Mouse (Mus musculus): Measurements from ENCODE around the gene Siae. TPM values are rescaled to one million over a fixed set of nuclear protein-coding genes. Genes with fewer than 3 reads are reported as not detected.

Siae gene
- total RNA-seq, 2 experiments from 2014 or later = 11.3 to 16.8 TPM

DNA sequence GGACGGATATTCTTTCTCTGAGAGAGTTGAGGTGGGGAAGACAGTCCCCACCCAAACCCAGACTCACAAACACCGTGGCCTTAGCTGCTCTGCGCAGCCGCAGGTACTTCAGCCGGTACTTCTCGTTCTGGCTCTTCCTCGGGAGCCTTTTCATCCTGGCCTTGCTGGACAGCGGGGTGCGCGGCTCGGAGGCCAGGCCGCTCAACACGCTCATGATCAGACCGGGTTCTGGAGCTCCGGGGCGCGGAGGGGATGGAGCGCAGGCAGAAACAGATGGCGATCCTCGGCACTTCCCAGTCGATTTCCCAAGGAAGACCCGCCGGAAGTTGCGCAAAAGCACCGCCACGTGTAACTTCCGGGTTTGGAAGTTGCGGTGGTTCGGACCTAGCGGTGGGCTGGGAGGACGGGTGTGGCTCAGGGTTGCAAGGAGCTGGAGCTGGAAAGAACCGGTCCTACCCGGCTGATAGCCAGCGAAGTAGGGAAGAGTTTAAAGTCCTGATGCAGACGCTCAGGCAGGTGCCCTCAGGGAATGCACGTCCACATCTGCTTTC is 101.5 kb downstream of the Siae start, which contains the start of gene Tbrg1:
Gene Tbrg1, minus strand, starts transcription at position 382 of the 551 bp plus-strand sequence.
- peak; percentile 87 for ATAC-seq (replicated peaks; ENCODE audit: low FRiP score, low TSS enrichment, poor library complexity, severe bottlenecking)

DNA sequence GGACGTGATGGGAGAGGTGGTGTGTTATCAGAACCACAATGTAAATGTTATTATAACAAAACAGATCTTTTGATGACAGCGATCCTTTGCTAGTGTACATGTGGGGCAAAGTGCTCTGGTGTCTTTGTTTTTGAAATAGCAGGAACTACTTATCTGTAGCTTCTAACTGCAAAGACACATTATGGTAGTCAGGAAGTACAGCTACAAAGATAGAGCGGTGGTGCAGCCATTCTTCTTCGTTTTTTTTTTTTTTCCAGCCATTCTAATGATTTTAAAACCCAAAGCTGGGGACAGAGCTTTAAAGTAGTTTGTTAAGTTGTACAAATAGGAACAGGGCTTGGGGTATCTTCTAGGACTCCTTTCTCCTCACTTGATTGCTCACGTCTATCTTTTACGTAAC is 103.9 kb downstream of the Siae start:
- no peak for ATAC-seq (replicated peaks; ENCODE audit: low FRiP score, low TSS enrichment, poor library complexity, severe bottlenecking)

DNA sequence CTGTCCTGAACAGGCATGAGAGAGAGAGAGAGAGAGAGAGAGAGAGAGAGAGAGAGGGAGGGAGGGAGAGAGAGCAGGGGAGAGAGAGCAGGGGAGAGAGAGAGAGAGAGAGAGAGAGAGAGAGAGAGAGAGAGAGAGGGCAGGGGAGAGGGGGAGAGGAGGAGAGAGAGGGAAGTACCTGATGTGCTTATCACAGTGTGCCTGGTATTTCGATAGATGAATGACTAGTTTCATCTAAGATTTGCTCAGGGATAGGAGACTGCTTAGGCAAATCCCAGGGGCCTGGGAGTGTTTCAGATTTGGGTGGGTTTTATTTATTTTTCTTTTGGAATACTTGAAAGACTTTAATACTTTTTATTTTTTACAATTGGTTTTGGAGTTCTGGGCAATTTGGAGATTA is 107.7 kb downstream of the Siae start:
- no peak for ATAC-seq (replicated peaks; ENCODE audit: low FRiP score, low TSS enrichment, poor library complexity, severe bottlenecking)

DNA sequence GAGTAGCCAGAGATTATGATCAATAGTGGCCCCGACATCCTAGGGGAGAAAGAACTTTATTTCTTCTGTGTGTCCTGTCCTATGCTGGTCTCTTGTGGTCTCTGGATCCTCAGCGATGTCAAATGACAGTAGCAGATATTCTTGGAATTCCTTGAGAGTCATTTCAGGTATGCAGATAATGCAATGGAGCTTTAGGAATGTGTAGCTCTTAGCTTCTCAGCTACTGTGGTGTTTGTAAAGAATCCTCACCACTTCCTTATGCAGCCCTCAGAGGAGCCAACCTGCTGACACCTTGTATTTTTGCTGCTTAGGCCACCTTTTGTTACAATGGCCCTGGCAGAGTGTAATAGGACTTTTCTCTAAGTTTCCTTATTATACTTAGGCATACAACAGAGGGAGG is 109.1 kb downstream of the Siae start:
- ATAC-seq (replicated peaks; ENCODE audit: low FRiP score, low TSS enrichment, poor library complexity, severe bottlenecking) = no peak

DNA sequence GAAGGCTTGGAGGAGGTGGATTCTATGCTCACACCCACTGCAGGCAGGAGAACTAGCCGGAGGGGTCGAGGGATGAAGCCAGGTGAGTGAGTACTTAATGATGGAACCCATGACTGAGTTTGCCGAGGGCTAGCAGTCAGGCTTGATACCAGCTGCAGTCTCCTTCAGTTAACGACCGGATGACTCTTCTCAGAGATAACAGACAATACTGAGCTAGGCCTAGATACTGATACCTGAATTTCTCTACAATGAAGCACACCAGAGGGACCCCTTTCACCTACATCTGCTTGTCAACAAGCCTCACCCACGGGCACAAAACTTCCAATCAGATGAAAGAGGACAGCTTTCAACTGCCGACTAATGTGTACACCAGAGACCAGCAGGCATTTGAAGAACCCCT is 110.5 kb downstream of the Siae start:
- 0 out of 2 replicates have a peak, but pooled peaks have one; percentile 35 for ATAC-seq (replicated peaks; ENCODE audit: low FRiP score, low TSS enrichment, poor library complexity, severe bottlenecking)

DNA sequence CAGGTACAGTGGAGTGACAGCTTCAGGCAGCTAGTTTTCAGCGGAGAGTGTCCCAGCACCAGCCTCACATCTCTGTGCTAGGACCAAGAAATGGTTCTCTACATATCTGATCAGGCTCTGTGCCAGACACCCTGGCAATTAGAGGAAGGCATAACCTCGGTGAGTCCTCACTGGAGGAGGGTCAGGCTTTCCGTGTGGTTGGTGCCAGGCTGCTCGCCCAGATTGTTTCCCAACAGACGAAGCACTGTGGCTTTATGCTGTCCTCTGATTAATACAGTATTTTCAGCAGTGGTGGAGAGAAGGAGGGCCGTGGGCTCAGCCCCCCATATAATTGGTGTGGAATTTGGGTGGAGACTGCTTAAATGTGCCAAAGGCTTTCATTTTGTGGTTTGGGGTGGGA is 113.6 kb downstream of the Siae start, which contains the start of gene Panx3:
Gene Panx3, minus strand, starts transcription at position 121 of the 400 bp plus-strand sequence.
- ATAC-seq (replicated peaks; ENCODE audit: low FRiP score, low TSS enrichment, poor library complexity, severe bottlenecking) = peak; percentile 59; the same call in 1 of the 2 replicates

DNA sequence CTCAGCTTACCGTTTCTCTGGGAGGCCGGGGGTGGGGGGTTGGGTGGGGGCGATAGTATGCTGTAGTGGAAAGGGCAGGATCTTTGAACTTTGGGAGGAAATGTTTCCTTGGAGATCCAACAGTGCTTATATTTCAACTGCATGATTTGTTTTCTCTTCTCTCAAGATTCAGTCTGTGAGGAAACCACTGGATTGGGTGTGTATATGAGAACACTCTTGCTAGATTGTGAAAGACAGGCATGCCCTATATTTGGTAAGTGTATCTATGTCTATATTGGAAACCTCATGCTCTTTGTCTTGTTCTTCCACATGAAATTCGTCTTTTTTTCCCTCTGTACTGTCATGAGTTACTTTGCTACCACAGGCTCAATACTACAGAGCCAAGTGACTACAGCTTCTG is 114.2 kb downstream of the Siae start:
- ATAC-seq (replicated peaks; ENCODE audit: low FRiP score, low TSS enrichment, poor library complexity, severe bottlenecking) = no peak

DNA sequence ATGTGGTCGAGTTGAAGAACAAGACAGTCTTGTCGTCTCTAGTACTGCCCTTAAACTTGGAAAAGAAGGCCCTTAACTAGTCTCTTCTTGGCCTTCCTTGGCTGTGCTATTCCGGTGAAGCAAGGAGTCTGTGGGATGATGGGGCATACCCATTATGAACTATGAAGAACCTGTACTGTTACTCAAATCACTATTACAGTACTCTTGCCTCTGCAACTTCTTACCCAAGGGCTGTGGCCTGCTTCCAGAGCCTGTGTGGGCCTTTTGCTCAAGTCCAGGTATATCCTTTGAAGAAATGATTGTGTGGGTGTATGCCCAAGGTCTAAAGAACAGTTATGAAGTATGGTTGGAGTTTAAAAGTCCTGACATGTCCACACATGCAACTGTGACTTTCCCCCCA is 114.8 kb downstream of the Siae start:
- ATAC-seq (replicated peaks; ENCODE audit: low FRiP score, low TSS enrichment, poor library complexity, severe bottlenecking) = no peak

DNA sequence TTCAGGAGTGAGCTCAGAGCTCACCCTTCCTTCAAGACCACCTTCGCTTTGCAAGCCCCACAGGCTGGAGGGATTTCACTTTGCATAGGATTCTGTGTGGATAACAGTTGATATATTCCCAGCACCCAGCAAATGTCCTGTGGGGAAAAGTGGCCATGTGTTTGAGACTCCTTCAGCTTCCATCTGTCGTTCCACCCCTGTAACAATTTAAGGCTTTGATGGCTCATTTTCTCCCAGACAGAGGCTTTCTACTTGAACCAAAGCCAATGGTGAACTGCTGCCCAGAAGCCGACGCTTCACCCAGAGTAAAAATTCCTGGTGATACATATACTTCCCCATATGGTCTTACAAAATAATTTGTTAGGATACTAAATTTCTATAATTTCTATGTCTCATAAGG is 119.8 kb downstream of the Siae start:
- no peak for ATAC-seq (replicated peaks; ENCODE audit: low FRiP score, low TSS enrichment, poor library complexity, severe bottlenecking)

DNA sequence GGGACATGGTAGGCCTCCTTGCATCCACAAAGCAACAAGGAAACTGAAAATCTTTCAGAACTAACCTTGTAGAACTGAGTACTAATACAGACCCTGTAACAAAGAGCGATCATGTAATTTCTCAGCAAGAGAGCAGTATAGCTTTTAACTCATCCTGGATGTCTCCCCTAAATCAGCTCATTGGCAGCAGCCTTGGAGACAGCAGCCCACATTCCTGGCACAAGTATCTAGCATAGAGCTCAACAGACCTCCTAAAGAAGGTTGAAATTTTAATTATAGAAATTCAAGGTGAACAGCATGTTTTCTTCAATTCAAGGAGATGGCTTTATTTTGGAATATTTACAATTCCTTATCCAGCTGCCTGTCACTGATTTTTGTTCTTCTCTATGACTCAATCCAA is 125.6 kb downstream of the Siae start:
- no peak for ATAC-seq (replicated peaks; ENCODE audit: low FRiP score, low TSS enrichment, poor library complexity, severe bottlenecking)

DNA sequence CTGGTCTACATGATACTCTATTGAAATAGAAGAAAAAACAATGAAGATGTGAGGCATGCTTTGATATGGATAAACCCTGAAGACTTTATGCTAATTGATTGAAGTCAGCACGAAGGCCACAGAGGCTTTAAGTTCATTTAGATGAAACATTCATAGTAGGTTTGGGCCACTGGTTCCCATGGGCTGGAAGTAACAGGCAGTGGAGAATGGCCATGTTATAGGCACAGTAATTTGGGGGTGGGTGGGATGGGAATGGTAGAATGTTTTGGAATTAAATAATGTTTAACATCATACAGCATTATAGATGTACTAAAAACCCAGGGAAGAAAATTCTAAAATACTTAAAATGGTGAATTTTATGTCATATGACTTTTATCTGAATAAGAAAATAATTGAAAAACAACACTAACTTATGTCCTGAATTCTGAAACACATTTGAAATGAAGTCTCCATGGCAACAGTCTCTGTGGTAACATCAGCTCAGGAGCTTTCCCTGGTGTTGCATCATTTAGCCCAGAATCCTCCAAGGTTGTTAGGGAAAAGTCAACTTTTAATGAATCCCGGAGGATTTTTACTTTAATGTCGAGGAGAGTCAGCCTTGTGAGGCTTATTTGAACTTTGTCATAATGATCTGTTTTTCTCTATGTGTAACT is 131.9 kb downstream of the Siae start:
- ATAC-seq (replicated peaks; ENCODE audit: low FRiP score, low TSS enrichment, poor library complexity, severe bottlenecking) = no peak

DNA sequence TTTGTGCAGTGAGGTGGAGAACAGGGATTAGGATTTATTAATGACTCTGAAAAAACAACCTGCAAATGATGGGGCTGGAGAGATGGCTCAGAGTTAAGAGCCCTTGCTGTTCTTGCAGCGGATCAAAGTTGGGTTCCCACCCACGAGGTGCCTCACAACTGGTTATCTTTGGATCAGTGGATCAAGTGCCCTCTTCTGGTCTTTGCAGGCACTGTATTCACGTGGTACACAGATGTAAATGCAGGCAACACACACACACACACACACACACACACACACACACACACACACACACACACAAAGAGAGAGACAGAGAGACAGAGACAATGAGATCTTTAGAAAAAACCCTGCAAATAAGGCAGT is 132.4 kb downstream of the Siae start:
- 0 out of 2 replicates have a peak, but pooled peaks have one; percentile 52 for ATAC-seq (replicated peaks; ENCODE audit: low FRiP score, low TSS enrichment, poor library complexity, severe bottlenecking)

DNA sequence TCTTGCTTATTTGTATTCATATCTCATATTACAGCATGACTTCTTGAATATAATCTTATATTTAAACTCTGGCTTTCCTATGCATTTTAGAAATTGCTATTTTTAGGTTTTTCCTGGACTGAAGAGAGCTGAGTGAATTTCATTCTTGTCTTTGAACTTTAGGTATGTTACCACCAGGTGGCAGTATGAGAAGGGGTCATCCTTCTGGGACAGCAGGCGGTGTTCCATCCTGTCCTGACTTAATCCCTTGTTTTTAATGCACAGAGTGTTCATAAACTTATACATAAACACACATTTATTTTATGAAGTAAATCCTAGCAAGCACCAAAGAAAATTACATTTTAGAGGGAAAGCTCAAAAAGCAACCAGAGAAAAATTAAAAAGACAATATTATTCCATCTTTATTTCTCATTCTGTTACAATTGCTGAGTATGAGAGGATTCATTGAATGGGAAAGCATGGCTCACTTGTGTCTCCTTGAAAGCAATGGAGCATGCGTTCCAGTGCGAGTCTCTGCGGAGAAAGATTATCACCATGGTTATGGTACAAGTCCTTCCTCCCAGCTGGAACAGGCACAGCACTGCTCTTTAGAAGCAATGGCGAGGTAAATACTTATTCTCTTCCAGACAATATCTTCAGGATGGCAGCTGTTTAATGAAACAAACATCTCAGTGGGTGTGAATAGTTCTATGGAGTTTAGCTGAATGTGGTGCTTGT is 134.6 kb downstream of the Siae start:
- ATAC-seq (replicated peaks; ENCODE audit: low FRiP score, low TSS enrichment, poor library complexity, severe bottlenecking) = no peak; the same call in 1 of the 2 replicates

Other genes with a start within 250 kb of the Siae start
- gene Ccdc15, start 207.3 kb upstream of the Siae start, total RNA-seq (2014; fragmentation: Nextera tagmentation) = 22.3 and 24.5 TPM in 2 replicates
- gene Ccdc15, start 207.3 kb upstream of the Siae start, total RNA-seq (2017) = 12.8 and 23.2 TPM in 2 replicates
- 0.70 TPM in 1 of 2 replicates, not detected in the other for gene Hepacam, start 188.3 kb upstream of the Siae start, total RNA-seq (2014; fragmentation: Nextera tagmentation)
- not detected in 2 replicates for gene Hepacam, start 188.3 kb upstream of the Siae start, total RNA-seq (2017)
- 0.33 TPM in 1 of 2 replicates, not detected in the other for gene Robo4, start 153.8 kb upstream of the Siae start, total RNA-seq (2014; fragmentation: Nextera tagmentation)
- gene Robo4, start 153.8 kb upstream of the Siae start, total RNA-seq (2017) = 0.61 TPM in 1 of 2 replicates, not detected in the other
- gene Robo3, start 122.5 kb upstream of the Siae start, total RNA-seq (2014; fragmentation: Nextera tagmentation) = 3.6 and 4.1 TPM in 2 replicates
- 1.1 and 1.3 TPM in 2 replicates for gene Robo3, start 122.5 kb upstream of the Siae start, total RNA-seq (2017)
- 15.0 and 36.3 TPM in 2 replicates for gene Msantd2, start 66.4 kb upstream of the Siae start, total RNA-seq (2014; fragmentation: Nextera tagmentation)
- 17.1 and 21.6 TPM in 2 replicates for gene Msantd2, start 66.4 kb upstream of the Siae start, total RNA-seq (2017)
- gene Esam, start 27.6 kb upstream of the Siae start, total RNA-seq (2014; fragmentation: Nextera tagmentation) = 0.45 TPM in 1 of 2 replicates, not detected in the other
- 2.1 and 4.5 TPM in 2 replicates for gene Esam, start 27.6 kb upstream of the Siae start, total RNA-seq (2017)
- not detected in 2 replicates for gene Vsig2, start 16.4 kb upstream of the Siae start, total RNA-seq (2014; fragmentation: Nextera tagmentation)
- not detected in 2 replicates for gene Vsig2, start 16.4 kb upstream of the Siae start, total RNA-seq (2017)
- gene Nrgn, start 2.8 kb upstream of the Siae start, total RNA-seq (2014; fragmentation: Nextera tagmentation) = 16.8 and 21.8 TPM in 2 replicates
- gene Nrgn, start 2.8 kb upstream of the Siae start, total RNA-seq (2017) = 7.1 and 8.3 TPM in 2 replicates
- 3.5 and 9.8 TPM in 2 replicates for gene Spa17, start 58.0 kb downstream of the Siae start, total RNA-seq (2014; fragmentation: Nextera tagmentation)
- 6.2 TPM in 1 of 2 replicates, not detected in the other for gene Spa17, start 58.0 kb downstream of the Siae start, total RNA-seq (2017)
- gene Tbrg1, start 101.6 kb downstream of the Siae start, total RNA-seq (2014; fragmentation: Nextera tagmentation) = 80.1 and 93.1 TPM in 2 replicates
- gene Tbrg1, start 101.6 kb downstream of the Siae start, total RNA-seq (2017) = 62.7 and 74.2 TPM in 2 replicates
- gene Panx3, start 113.5 kb downstream of the Siae start, total RNA-seq (2014; fragmentation: Nextera tagmentation) = not detected in 2 replicates
- gene Panx3, start 113.5 kb downstream of the Siae start, total RNA-seq (2017) = not detected in 2 replicates
- not detected in 2 replicates for gene Olfr160, start 160.6 kb downstream of the Siae start, total RNA-seq (2014; fragmentation: Nextera tagmentation)
- not detected in 2 replicates for gene Olfr160, start 160.6 kb downstream of the Siae start, total RNA-seq (2017)
- not detected in 2 replicates for gene Olfr874, start 189.4 kb downstream of the Siae start, total RNA-seq (2014; fragmentation: Nextera tagmentation)
- gene Olfr874, start 189.4 kb downstream of the Siae start, total RNA-seq (2017) = not detected in 2 replicates
- gene Olfr875, start 216.2 kb downstream of the Siae start, total RNA-seq (2014; fragmentation: Nextera tagmentation) = not detected in 2 replicates
- gene Olfr875, start 216.2 kb downstream of the Siae start, total RNA-seq (2017) = not detected in 2 replicates
- not detected in 2 replicates for gene Olfr876, start 247.3 kb downstream of the Siae start, total RNA-seq (2014; fragmentation: Nextera tagmentation)
- gene Olfr876, start 247.3 kb downstream of the Siae start, total RNA-seq (2017) = not detected in 2 replicates

Measured in megakaryocyte-erythroid progenitor cell, adult 5-6 weeks (primary cell).